Mouse (Mus musculus): ENCODE measurements around the gene Tspan31.
"Not testable (repeated sequence)": the region's sequence is repeated elsewhere in the genome, so short reads cannot be mapped to it uniquely, and the experiment has no call there.

Gene Tspan31

DNA sequence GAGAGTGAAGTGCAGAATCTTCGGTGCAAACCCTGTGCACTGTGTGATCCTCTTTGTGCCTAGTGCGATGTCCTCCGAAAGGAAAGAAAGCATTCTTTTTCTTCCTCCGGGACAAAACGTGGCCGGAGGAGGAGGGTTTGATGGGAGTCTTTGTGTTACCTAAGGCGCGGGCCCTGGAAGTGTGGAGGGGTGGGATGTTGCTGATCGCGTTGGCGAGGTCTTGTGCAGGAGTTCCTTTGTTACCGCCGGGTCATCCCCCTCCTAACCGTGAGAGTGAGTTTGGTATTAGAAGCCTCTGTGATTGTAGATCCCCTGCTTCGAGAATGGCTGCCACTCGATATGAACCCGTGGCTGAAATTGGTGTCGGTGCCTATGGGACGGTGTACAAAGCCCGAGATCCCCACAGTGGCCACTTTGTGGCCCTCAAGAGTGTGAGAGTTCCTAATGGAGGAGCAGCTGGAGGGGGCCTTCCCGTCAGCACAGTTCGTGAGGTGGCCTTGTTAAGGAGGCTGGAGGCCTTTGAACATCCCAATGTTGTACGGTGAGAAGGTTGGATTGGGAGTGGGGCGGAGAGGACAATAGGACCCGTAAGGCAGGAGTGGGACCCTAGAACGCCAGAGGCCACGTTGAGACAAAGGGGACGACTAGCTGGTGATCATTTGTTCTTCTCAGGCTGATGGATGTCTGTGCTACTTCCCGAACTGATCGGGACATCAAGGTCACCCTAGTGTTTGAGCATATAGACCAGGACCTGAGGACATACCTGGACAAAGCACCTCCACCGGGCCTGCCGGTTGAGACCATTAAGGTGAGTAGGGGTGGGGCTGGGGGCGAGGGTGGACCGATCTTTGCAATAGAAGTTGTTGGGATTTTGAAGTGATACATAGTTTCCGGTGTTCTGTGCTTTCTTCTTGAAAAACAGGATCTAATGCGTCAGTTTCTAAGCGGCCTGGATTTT is 5.9 kb downstream of the Tspan31 start:
- DNase-seq (ENCODE audit: low spot score), result no peak

DNA sequence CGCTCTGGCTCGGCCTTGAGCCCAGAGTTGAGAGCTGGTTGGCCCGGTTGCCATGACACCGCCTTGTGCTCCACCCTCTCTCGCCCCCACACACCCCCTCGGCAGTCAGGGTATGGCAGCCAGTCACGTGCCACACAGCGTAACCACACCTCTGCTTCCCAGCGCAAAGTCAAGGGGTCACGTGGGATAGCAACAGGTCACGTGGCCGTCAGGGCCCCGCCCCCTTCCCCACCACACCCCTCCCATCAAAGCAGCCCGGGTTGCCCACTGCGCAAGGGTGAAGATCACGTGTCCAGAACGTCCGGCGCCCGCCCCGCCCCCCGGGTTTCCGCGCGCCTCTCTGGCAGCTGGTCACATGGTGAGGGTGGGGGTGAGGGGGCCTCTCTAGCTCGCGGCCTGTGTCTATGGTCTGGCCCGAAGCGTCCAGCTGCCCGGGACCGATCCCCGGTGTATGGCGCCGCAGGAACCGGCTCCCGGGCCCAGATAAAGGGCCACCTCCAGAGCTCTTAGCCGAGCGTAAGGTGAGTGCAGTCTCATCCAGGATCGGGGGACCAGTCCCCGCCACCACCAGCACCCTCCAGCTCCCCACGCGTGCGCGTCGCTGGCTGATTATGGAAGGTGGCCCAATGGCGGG is 6.7 kb downstream of the Tspan31 start, which contains the start of gene Cdk4:
Gene Cdk4 (plus strand): TSS at position 296 of the 634 bp plus-strand sequence.
- DNase-seq (ENCODE audit: low spot score), result peak; percentile 85

DNA sequence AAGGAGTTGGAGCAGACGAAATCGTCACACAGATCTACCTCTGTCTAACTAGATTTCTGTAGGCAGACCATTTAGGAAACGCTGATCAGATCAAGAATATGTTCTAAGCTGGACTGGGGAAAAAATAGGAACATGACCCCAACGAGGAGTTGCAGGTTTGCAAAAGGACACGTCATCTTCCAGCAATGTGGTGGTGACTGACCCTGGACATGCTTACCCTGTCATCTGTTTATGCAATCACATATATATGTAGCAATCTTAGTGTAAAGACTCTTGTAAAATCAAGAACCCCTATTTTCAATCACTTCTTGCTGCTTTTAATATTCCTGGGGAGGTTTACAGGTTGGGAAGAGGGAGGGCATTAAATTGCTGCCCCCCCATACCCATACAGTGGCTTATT is 7.6 kb downstream of the Tspan31 start:
- DNase-seq (ENCODE audit: low spot score), result no peak

DNA sequence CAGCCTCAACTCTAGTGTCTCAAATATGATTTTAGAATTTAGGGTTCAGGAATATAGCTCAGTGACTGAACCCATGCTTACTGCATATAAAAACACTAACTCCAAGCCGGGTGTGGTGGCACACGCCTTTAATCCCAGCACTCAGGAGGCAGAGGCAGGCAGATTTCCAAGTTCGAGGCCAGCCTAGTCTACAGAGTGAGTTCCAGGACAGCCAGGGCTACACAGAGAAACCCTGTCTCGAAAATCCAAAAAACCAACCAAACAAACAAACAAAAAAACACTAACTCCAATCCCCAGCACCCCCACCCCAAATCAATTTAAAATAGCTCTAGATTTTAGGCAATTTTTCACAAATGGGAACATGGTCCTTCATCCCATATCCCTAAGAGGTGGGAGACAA is 8.0 kb downstream of the Tspan31 start:
- not testable (repeated sequence) for DNase-seq (ENCODE audit: low spot score)

DNA sequence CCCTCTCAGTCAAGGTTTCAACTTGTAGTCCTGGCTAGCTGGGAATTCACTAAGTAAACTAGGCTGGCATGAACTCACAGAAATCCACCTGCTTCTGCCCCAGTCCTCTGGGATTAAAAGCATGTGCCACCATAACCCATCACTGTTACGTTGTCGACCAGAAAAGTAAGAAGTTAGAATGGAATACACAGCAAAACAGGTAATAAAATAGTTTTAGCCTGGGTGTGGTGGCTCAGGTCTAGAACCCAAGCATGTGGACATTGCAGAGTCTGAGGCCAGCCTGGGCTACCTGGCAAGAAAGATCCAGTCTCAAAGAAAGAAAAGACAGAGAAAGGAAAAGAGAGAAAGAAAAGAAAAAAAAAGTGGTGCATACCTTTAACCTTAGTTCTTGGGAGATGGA is 8.6 kb downstream of the Tspan31 start:
- no peak for DNase-seq (ENCODE audit: low spot score)

DNA sequence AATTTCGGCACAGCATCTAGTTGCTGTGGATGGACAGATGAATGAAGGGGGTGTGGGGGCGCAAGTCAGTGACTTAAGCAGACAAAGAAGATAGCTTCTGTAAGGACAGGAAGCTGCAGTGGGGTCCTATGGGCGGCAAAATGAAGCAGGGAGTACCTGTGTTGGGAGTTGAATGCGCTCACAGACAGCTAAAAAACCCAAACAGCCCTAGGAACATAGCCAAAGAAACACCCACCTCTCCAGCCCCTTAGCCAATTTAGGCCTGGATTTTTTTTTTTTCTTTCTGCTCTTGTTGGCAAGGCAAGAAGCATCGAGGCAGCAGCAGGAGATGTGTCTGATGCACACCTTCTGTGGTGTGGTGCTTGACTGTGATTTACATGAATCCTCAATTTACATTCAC is 9.0 kb downstream of the Tspan31 start:
- no peak for DNase-seq (ENCODE audit: low spot score)

DNA sequence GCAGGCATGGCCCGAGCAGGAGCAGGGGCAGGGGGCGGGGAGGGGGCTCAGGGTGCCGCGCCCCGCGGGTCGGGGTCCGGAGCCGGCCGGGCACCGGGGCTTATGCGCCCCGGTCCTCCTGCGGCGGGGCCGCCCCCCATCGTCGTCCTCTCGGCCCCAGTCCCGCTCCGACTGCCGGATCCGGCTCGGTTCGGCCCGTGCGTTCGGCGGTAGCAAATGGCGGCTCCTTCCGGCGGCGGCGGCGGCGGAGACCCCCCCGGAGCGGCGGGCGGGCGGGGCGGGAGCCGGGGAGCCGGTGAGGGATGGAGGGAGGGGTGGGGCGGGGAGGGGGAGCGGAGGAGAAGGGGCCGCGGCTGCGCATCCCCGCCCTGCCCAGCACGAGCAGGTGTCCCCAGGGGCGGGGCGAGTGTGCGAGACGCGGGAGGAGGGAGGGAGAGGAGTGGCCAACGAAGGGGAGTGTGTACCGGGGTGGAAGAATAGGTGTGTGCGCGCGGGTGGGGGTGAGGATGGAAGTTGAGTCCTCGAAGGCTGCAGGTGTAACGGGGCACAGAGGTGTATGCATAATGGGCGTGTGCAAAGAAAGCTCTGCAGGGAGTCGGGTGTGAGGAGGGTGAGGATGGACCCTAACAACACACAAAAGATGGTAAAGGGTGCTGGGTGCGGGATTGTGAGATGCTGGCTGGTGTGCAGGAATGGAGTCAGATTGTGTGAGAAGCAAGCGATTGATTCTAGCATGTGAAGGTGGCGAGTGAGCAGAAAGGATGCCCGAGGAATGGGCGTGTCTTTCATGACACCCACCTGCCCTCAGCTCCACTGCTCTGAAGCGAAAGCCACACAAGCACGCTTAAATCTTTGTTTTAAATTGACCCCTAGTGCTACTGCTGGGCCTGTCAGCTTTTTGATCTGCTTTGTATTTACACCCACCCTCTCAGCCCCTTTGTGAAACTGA is 9.8 kb downstream of the Tspan31 start, which contains the start of gene March9:
Gene March9 (minus strand): TSS at position 217 of the 949 bp plus-strand sequence.
- DNase-seq (ENCODE audit: low spot score), result peak; percentile 48

DNA sequence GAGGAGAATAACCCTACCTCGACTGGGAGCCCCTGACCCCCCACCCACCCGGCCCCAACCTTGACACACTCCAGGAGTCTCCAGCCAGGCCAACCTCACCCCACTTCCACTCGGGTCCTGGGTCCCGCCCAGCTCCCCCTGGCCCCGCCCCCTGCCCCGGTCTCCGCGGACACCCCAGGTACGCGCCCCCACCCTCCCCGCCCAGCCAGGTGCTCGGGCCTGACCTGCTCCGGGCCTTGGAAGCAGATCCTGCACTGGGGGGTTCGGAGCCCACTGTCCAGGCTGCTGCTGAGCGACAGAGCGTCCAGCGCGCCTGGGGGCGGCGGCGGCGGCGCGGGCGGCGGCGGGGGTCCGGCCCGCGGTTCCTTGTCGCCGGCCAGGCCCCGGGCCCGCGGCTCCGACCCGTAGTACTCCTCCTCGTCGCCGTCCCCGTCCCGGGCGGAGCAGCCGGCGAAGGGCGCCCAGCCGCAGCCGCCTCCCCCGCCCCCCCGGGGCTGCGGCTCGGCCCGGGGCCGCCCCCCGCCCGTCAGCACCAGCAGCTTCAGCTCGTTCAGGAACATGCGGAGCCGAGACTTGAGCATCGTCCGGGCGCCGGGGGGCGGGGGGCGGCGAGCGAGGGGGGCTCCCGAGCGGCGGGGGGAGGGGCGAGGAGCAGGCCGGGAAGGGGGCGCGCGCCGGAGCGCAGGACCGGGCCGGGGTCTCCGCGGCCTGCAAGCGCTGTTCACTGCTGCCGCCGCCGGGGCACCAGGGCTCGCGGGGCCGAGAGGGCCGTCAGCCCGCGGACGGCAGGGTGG is 10.7 kb downstream of the Tspan31 start:
- DNase-seq (ENCODE audit: low spot score), result no peak

DNA sequence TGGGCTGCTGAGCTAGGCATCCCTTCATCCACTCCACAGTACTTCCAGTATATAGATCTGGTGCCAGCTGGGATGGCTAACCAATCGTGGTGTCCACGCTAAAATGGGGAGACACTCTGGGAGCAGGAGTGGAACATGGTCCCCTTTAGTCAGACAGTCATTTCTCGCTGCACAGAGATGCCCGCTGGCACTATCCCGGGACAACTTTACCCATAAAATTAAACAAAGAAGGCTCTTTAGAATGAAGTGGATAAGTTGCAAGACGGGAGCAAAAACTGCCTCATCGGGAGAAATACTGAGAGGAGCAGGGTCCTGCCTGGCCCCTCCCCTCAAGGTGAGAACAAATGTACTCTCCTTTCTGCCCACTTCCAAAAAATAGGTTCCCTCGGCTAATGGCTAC is 11.4 kb downstream of the Tspan31 start:
- DNase-seq (ENCODE audit: low spot score), result no peak

DNA sequence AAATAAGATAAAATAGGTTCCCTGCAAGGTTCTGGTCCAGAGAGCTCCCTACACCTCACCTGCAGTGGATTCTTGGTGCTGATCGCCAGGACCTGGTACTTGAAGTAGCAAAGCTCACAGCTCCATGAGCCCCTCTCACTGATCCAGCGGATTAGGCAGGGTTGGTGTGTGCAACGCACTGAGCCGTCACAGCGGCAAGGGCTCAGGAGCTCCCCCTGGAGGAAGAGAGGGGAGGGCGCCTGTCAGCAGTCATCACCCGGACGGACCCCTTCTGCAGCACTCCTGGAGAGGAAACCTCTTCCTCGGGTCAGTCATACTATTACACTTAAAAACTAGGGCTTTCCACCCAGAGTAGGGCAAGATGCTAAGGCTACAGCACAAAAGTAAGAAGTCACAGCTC is 11.9 kb downstream of the Tspan31 start:
- DNase-seq (ENCODE audit: low spot score), result peak; percentile 57

DNA sequence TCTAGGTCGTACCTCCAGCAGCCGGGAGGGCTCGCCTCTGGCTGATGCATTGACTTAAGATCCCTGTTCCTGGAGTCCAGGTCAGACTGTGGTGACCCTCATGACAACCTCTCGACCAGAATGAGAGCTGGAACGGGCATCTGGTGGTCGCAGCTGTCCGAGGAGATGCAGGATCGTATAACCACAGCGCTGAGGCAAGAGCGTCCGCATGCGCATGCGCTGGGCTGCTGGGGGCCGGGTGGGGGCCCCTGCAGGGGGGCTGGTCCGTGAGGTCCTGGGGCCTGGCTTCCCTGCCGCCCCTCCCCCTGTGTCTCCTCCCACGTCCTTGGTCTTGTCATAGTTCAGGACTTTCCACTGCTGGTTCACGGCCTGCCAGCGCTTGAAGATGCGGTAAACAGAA is 13.6 kb downstream of the Tspan31 start:
- no peak for DNase-seq (ENCODE audit: low spot score)

DNA sequence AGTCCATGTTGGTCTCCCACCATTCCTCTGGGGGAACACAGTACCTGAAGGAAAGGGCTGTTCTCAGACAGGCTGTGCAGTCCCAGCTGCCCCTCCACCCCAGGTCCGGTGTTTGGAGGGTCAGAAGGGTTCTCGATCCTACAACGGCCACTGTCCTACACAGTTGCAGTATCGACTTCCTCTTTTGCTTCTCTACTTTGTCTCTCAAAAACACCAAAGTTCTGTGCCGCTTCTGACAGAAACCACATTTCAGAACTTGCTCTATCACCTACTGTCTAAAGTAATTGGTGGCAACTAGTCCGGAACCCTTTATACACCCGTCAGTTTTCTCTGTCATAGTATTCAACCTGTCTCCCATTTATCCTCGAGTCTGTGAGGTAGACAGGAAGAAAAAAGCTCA is 14.7 kb downstream of the Tspan31 start:
- DNase-seq (ENCODE audit: low spot score), result no peak

DNA sequence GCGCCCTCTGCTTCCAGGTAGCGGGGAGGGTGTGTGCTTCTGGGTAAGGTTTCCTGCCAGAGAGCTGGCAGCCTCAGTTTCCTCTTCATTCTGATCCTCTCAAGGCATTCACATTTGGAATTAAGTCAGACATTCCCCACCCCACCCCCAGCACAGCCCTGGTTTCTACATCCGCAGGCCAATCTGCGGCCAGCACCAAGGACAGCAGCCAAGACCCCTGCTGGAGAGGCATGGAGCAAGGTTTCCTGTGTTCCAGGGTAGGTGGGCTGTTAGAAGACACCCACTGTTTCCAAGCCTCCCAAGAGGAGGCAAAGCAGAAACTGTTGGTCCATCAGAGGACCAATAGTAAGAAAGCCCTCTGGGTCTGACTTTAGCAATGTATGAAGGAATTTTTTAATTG is 15.4 kb downstream of the Tspan31 start:
- no peak for DNase-seq (ENCODE audit: low spot score)

DNA sequence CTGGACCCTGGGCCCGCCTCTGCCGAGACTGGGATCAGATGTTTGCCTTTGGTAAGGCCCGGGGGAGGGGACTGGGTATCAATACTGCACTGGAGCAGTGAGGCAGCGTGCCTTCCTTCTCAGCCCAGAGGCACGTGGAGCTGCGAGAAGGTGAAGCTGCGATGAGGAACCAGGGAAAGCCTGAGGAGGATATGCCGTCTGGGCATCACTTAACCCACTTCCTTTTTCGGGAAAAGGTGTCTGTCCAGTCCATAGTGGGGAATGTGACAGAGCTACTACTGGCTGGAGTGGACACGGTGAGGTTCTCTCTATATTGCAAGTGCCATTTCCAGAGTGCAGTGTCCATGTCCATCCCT is 20.0 kb downstream of the Tspan31 start:
- DNase-seq (ENCODE audit: low spot score), result no peak

DNA sequence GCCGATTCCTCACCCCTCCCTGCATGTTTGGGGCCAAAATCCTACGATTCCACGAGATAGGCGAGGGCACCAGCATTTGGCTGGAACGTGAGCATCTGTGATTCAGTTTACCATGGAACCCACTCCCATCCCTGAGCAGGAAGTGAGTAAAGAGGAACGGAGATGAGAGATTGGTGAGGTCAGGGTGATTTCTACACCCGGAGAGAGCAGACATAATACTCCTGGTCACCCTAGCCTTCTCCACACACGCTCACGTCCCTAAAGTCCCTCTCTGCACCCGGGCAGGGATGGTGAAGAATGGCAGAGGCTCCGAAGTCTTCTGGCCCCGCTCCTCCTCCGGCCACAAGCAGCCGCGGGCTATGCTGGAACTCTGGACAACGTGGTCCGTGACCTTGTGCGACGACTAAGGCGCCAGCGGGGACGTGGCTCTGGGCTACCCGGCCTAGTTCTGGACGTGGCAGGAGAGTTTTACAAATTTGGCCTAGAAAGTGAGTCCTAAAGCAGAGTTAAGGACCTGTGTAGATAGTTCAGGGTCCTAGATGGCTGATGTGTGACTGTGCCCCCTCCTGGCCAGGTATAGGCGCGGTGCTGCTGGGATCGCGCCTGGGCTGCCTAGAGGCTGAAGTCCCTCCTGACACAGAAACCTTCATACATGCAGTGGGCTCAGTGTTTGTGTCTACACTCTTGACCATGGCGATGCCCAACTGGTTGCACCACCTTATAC is 20.5 kb downstream of the Tspan31 start:
- no peak for DNase-seq (ENCODE audit: low spot score)

DNA sequence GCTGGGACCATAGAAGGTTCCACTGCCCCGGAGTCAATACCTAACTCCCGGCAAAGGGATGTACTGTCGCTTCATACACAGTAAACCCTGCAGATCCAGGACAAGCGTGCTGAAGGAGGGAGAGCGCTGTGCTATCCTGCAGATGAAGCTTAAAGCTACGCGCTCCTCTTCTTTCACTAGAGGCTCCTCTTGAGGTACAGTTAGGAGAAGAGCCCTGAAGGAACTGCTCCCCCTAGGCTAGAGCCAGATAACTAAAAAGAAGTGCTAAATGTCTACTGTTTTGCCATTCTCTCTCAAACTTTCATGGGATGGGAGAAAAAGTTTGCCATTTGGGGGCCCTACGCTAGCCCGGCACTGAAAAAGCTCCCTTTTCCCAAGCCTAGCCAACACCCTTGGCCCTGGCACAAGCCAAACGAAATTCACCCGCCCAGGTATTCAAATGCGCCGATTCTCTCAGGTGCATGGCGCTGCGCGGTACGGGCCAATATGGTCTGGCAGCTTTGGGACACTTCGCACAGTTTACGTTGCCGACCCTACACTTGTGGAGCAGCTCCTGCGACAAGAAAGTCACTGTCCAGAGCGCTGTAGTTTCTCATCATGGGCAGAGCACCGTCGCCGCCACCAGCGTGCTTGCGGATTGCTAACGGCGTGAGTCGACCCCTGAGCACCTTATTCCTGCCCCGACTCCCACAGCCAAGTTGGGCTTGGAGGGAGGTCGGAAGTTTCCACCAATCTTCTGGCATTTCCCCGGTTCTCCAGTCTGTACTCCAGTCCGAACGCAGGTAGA is 21.3 kb downstream of the Tspan31 start:
- no peak for DNase-seq (ENCODE audit: low spot score)

DNA sequence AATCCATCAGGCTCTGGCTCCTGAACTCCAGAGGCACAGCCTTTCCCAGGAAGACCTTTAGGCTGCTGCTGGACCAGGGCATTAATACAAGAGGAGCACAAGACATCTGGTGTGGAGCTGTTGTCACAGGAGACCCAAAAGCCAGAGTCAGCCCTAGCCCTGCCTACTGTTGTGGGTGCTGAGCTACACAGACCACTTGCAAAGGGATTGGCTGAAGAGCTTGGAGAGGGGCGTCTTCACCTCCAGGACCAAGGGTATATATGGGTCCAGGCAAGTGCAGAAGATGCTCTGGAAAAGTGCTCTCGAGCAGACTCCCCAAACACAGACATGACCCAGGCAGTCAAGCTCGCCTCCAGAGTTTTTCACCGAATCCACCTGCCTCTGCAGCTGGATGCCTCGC is 22.1 kb downstream of the Tspan31 start, which contains the start of gene Cyp27b1:
Gene Cyp27b1 (plus strand): TSS at position 297 of the 400 bp plus-strand sequence.
- DNase-seq (ENCODE audit: low spot score), result no peak

DNA sequence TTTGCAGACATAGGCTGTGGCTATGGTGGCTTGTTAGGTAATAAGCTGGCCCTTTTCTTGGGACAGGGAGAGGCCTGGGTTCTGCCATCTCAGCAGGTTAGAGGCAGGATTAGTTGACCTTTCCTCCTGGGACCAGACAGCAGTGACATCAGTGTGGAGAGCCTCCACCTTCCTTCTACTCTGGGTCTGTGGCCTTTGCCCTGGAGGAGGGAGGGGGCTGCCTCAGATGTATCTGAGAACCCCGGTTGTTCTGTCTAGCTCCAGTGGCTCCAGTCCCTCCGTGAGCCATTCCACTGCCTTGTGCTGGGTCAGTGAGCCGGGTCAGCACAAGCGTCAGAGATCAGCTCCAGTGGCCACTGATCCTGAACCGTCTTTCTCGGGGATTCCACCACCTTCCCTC is 26.9 kb downstream of the Tspan31 start:
- no peak for DNase-seq (ENCODE audit: low spot score)

DNA sequence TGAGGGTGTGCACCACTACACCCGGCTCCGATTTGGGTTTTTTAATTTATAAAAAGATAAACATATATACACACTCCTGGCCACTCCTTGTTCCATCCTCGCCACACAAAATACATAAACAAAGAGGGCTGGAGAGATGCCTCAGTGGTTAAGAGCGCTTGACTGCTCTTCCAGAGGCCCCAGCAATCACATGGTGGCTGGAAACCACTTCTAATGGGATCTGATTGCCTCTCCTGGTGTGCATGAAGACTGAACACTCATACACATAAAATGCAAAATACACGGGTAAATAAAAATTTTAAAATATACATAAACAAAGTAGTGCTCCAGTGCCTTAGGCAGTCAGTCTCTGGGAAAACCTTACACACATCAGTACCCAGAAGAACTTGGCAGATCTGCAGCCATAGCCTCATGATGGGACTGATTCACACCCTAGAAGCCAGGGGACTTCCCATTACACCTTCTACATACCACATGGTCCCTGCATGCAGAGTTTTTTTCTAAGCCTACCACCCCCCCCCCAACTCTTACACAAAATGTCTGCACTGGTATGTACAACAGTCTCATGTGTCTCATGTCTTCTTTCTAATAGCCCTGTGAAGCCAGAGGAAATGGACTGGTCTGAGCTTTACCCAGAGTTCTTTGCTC is 27.5 kb downstream of the Tspan31 start:
- DNase-seq (ENCODE audit: low spot score), result no peak

Data from spleen, adult 12 weeks (tissue).